Mouse (Mus musculus): ENCODE data around the gene Crxos. TPM values are rescaled to one million over a fixed set of nuclear protein-coding genes. Genes with fewer than 3 reads are reported as not detected.
"Not testable (repeated sequence)": the region's sequence is repeated elsewhere in the genome, so short reads cannot be mapped to it uniquely, and the experiment has no call there.

Gene Crxos
- polyA plus RNA-seq, 1 experiment from 2014 or later: not detected

DNA sequence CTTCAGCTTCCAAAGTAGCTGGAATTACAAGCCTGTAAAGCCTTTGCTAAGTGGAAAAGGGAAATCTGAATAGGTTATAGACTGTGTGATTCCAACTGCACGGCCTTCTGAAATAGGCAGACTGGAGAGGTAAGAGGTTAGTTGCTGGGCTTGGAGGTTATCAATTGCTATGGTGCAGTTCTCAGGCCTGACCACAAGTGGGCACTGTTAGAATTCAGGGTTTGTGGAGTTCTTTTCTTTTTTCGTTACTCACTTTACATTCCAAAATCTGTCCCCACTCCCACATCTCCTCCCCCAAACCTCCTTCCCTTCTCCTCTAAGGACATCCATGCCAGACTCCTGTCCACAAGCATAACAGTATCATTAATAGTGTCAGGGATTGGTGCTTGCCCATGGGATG, 31.8 kb downstream of the Crxos start:
- Histone ChIP-seq H3K27me3 (ENCODE audit: insufficient read depth, low read length) (no peaks in the 10 kb centered on the region), H3K4me3 (ENCODE audit: low read depth, low read length) (no peak overlapping the region), H3K36me3 (ENCODE audit: insufficient read depth) (peaks cover 19% of the 10 kb centered on the region), H3K9me3 (ENCODE audit: low read depth, low read length) (no peaks in the 10 kb centered on the region), H3K4me2 (no peak overlapping the region), H3K9ac (no peak overlapping the region), H3K27ac (ENCODE audit: low read depth) (no peak overlapping the region), H3K4me1 (ENCODE audit: insufficient read depth) (no peaks in the 10 kb centered on the region)
- DNase-seq: peak; percentile 71
- no peak for ATAC-seq (ENCODE audit: insufficient read depth)
- 35% methylated on average over 2 of the region's 2 CpGs for WGBS
- TF ChIP-seq CTCF (IDR thresholded peaks at IDR 0.05; ENCODE audit: low read depth): peak; percentile 75

- no peak overlapping the region for H3K4me3 ChIP-seq (ENCODE audit: low read depth, low read length)
- ATAC-seq (ENCODE audit: insufficient read depth) (no peak), DNase-seq (no peak)
- H3K4me2 ChIP-seq: no peak overlapping the region
- H3K27ac ChIP-seq (ENCODE audit: low read depth): no peak overlapping the region
- H3K4me1 ChIP-seq (ENCODE audit: insufficient read depth): no peaks in the 10 kb centered on the region
- no peak for TF ChIP-seq CTCF (IDR thresholded peaks at IDR 0.05; ENCODE audit: low read depth)
- H3K27me3 ChIP-seq (ENCODE audit: insufficient read depth, low read length): no peaks in the 10 kb centered on the region
- H3K36me3 ChIP-seq (ENCODE audit: insufficient read depth): peaks cover 24% of the 10 kb centered on the region
- no peak overlapping the region for H3K9ac ChIP-seq
- no peaks in the 10 kb centered on the region for H3K9me3 ChIP-seq (ENCODE audit: low read depth, low read length)
- WGBS: 81% methylated on average over 2 of the region's 2 CpGs
These were observed 32.3 kb downstream of the Crxos start for GRCm38 (mm10) chr7:15914751-15915150.

GRCm38 (mm10) chr7:15915695-15916094, 33.3 kb downstream of the Crxos start:
- H3K4me2 ChIP-seq; ATAC-seq (ENCODE audit: insufficient read depth); H3K27ac ChIP-seq (ENCODE audit: low read depth); H3K9ac ChIP-seq; H3K9me3 ChIP-seq (ENCODE audit: low read depth, low read length); DNase-seq; H3K4me1 ChIP-seq (ENCODE audit: insufficient read depth); H3K27me3 ChIP-seq (ENCODE audit: insufficient read depth, low read length); H3K4me3 ChIP-seq (ENCODE audit: low read depth, low read length): not testable (repeated sequence)
- H3K36me3 ChIP-seq (ENCODE audit: insufficient read depth): peaks cover 30% of the 10 kb centered on the region
- 81% methylated on average over 4 of the region's 4 CpGs for WGBS

DNA sequence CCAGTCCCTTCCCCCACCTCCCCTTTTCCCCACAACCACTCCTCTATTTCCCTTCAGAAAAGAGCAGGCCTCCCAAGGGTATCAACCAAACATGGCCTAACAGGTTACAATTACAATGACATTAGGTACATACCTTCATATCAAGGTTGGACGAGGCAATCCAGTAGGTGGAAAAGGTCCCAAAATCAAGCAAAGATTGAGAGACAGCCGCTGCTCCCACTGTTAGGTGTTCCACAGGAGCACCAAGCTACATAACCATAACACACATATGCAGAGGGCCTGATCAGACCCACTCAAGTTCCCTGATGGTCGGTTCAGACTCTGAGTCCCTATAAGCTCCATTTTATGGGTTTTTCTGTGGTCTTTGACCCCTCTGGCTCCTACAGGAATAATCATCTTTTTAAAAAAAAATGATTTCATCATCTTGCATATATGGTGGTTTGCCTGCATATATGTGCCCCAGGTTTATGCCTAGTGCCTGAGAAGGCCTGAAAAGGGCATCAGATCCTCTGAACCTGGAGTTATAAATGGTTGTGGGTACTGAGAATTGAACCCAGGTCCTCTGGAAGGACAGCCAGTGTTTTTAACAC, 33.8 kb downstream of the Crxos start:
- Histone ChIP-seq H3K9me3 (ENCODE audit: low read depth, low read length) (no peaks in the 10 kb centered on the region), H3K27ac (ENCODE audit: low read depth) (no peak overlapping the region), H3K27me3 (ENCODE audit: insufficient read depth, low read length) (no peaks in the 10 kb centered on the region), H3K4me1 (ENCODE audit: insufficient read depth) (peaks cover 6% of the 10 kb centered on the region; the same call in 1 of the 2 replicates), H3K4me3 (ENCODE audit: low read depth, low read length) (no peak overlapping the region), H3K4me2 (no peak overlapping the region), H3K9ac (no peak overlapping the region), H3K36me3 (ENCODE audit: insufficient read depth) (peaks cover 30% of the 10 kb centered on the region)
- no peak for TF ChIP-seq CTCF (IDR thresholded peaks at IDR 0.05; ENCODE audit: low read depth)
- no peak for DNase-seq
- WGBS: 76% methylated on average over 3 of the region's 3 CpGs
- no peak for ATAC-seq (ENCODE audit: insufficient read depth)

GRCm38 (mm10) chr7:15916996-15917395, 34.6 kb downstream of the Crxos start:
- Histone ChIP-seq H3K4me3 (ENCODE audit: low read depth, low read length) (no peak overlapping the region), H3K9ac (no peak overlapping the region), H3K36me3 (ENCODE audit: insufficient read depth) (peaks cover 30% of the 10 kb centered on the region), H3K9me3 (ENCODE audit: low read depth, low read length) (no peaks in the 10 kb centered on the region), H3K4me1 (ENCODE audit: insufficient read depth) (peaks cover 8% of the 10 kb centered on the region; the same call in 1 of the 2 replicates), H3K4me2 (no peak overlapping the region), H3K27ac (ENCODE audit: low read depth) (no peak overlapping the region), H3K27me3 (ENCODE audit: insufficient read depth, low read length) (no peaks in the 10 kb centered on the region)
- ATAC-seq (ENCODE audit: insufficient read depth): no peak
- no peak for DNase-seq
- WGBS: 77% methylated on average over 4 of the region's 4 CpGs
- TF ChIP-seq CTCF (IDR thresholded peaks at IDR 0.05; ENCODE audit: low read depth): no peak

DNA sequence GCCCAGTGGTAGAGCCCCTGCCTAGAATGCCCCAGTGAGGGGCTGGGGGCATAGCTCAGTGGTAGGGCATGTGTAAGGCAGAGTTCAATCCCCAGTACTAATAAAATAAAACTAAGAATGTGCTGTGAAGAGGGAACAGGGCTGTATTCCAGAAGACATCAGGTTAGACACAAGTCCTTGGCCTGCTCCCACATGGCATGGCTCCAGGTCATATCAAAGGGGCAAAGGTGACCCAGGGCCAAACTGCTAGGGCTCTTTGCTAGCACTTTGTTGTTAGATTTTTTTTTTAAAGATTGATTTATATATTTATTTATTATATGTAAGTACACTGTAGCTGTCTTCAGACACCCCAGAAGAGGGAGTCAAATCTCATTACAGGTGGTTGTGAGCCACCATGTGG, 36.0 kb downstream of the Crxos start:
- no peak for TF ChIP-seq CTCF (IDR thresholded peaks at IDR 0.05; ENCODE audit: low read depth)
- no peak overlapping the region for H3K27ac ChIP-seq (ENCODE audit: low read depth)
- peaks cover 30% of the 10 kb centered on the region for H3K36me3 ChIP-seq (ENCODE audit: insufficient read depth)

DNA sequence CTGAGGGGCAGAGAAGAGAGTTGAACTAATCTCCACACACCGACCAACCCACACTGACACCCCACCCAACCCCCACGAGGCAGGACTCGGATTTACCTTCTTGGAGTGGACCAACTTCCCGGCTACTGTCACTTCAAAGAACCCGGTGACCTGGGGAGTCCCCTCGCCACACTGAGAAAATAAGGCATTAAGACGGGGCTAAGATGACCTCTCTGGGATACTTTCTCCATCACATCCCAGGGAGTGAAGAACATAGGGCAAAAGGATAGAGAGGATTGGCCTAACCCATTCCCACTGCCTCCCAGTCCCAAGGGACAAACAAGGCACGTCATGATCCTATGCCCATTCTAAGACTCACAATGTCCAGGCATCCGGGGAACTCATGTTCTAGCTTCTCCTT, 37.5 kb downstream of the Crxos start:
- WGBS: 93% methylated on average over 9 of the region's 9 CpGs
- ATAC-seq (ENCODE audit: insufficient read depth) (no peak), DNase-seq (no peak)
- Histone ChIP-seq H3K4me3 (ENCODE audit: low read depth, low read length) (peak overlapping the region; percentile 80; the same call in 1 of the 2 replicates), H3K27me3 (ENCODE audit: insufficient read depth, low read length) (no peaks in the 10 kb centered on the region), H3K4me1 (ENCODE audit: insufficient read depth) (peaks cover 8% of the 10 kb centered on the region; the same call in 1 of the 2 replicates), H3K9ac (no peak overlapping the region), H3K9me3 (ENCODE audit: low read depth, low read length) (no peaks in the 10 kb centered on the region), H3K36me3 (ENCODE audit: insufficient read depth) (peaks cover 30% of the 10 kb centered on the region), H3K4me2 (peak overlapping the region; percentile 82), H3K27ac (ENCODE audit: low read depth) (no peak overlapping the region)
- TF ChIP-seq CTCF (IDR thresholded peaks at IDR 0.05; ENCODE audit: low read depth): no peak

More for the DNA sequence above, 36.0 kb downstream of the Crxos start:
- no peaks in the 10 kb centered on the region for H3K27me3 ChIP-seq (ENCODE audit: insufficient read depth, low read length)
- H3K9me3 ChIP-seq (ENCODE audit: low read depth, low read length): no peaks in the 10 kb centered on the region
- H3K4me3 ChIP-seq (ENCODE audit: low read depth, low read length): no peak overlapping the region
- ATAC-seq (ENCODE audit: insufficient read depth) (no peak), DNase-seq (no peak)
- H3K4me1 ChIP-seq (ENCODE audit: insufficient read depth): peaks cover 8% of the 10 kb centered on the region; the same call in 1 of the 2 replicates
- H3K9ac ChIP-seq: no peak overlapping the region
- H3K4me2 ChIP-seq: no peak overlapping the region
